Mouse (Mus musculus): ENCODE results near the gene Gm37240.

- TF ChIP-seq CTCF (IDR thresholded peaks at IDR 0.05; ENCODE audit: control insufficient read depth, insufficient read depth, low read length) = no peak
- no peak for TF ChIP-seq POLR2A (IDR thresholded peaks at IDR 0.05; ENCODE audit: borderline replicate concordance, control insufficient read depth, low read depth, low read length)
Observed at GRCm38 (mm10) chr3:84601870-84602495, 1285.3 kb downstream of the Gm37240 start.
